Mouse (Mus musculus): ENCODE measurements at regions not wholly inside any gene's neighbourhood (a gene's known extent, or its start where the extent isn't known, plus 50 kb on each side); places are given as distances from the start of the nearest gene placed in this dataset.

DNA sequence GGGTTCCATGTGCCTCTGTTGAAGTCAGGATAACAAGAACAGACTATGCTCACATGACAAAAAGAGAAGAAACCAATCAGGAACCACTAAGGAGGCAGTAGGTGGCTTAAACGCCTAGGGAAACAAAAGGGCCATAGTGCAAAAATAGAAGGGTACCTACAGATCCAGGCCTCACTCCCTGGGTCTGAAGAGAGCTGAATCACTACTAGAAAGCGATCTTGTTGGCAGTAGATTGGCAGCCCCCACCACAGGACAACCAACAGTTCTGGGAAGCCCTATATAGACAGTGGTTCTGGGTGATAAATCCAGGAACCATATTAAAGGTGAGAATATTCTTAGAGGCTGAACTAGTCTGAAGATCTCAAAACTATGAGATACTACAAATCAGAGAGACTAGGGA is 498.7 kb downstream of the Fam19a5 start:
- H3K9me3 ChIP-seq (replicated peaks; ENCODE audit: insufficient read depth, low read length) = no peaks in the 10 kb centered on the region
- H3K27me3 ChIP-seq (ENCODE audit: control insufficient read depth in 1 of 2, insufficient read depth in 2 of 2, low read length in 2 of 2) = no peaks in the 10 kb centered on the region
- H3K9ac ChIP-seq (ENCODE audit: control insufficient read depth, low read depth, low read length, poor library complexity, severe bottlenecking) = no peak overlapping the region
- no peaks in the 10 kb centered on the region for H3K79me2 ChIP-seq (ENCODE audit: control insufficient read depth, insufficient read depth, low read length, poor library complexity)
- no peak overlapping the region for H3K27ac ChIP-seq (ENCODE audit: control insufficient read depth, low read depth, low read length)
- no peaks in the 10 kb centered on the region for H3K4me1 ChIP-seq (ENCODE audit: control insufficient read depth in 1 of 2, insufficient read depth in 2 of 2, low read length in 2 of 2)
- TF ChIP-seq ZC3H11A (IDR thresholded peaks at IDR 0.05; ENCODE audit: low read depth, low read length) (no peak), RCOR1 (IDR thresholded peaks at IDR 0.05; ENCODE audit: low read depth, low read length) (no peak), RAD21 (IDR thresholded peaks at IDR 0.05; ENCODE audit: low read depth, low read length) (no peak), NRF1 (IDR thresholded peaks at IDR 0.05; ENCODE audit: insufficient read depth, low read depth, low read length, poor library complexity, severe bottlenecking) (no peak)
- no peaks in the 10 kb centered on the region for H3K36me3 ChIP-seq (ENCODE audit: control insufficient read depth in 1 of 2, insufficient read depth in 2 of 2, low read length in 2 of 2)
- no peak overlapping the region for H3K4me3 ChIP-seq (ENCODE audit: control insufficient read depth in 1 of 2, insufficient read depth in 1 of 2, low read depth in 2 of 2, low read length in 2 of 2)
- DNase-seq (ENCODE audit: low read depth, low spot score) = no peak

DNA sequence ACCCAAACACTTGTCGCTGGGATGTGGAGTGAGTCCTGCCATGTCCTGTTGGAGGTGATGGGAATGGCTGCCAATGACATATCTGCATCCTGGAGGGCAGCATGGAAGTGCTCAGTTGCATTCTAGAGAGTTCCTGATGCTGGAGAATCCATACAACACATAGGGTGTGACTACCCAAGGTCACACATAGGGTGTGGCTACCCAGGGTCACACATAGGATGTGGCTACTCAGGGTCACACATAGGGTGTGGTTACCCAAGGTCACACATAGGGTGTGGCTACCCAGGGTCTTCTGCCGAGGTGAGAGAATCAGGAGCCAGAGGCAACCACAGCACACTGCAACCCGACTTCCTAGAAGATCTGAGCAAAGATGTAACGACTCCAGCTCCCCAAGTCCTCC is 514.0 kb downstream of the Fam19a5 start:
- H3K27me3 ChIP-seq (ENCODE audit: control insufficient read depth in 1 of 2, insufficient read depth in 2 of 2, low read length in 2 of 2) = no peaks in the 10 kb centered on the region
- H3K9ac ChIP-seq (ENCODE audit: control insufficient read depth, low read depth, low read length, poor library complexity, severe bottlenecking) = no peak overlapping the region
- no peak overlapping the region for H3K4me3 ChIP-seq (ENCODE audit: control insufficient read depth in 1 of 2, insufficient read depth in 1 of 2, low read depth in 2 of 2, low read length in 2 of 2)
- DNase-seq (ENCODE audit: low read depth, low spot score) = no peak
- H3K9me3 ChIP-seq (replicated peaks; ENCODE audit: insufficient read depth, low read length) = no peaks in the 10 kb centered on the region
- H3K79me2 ChIP-seq (ENCODE audit: control insufficient read depth, insufficient read depth, low read length, poor library complexity) = no peaks in the 10 kb centered on the region
- H3K27ac ChIP-seq (ENCODE audit: control insufficient read depth, low read depth, low read length) = no peak overlapping the region
- H3K36me3 ChIP-seq (ENCODE audit: control insufficient read depth in 1 of 2, insufficient read depth in 2 of 2, low read length in 2 of 2) = no peaks in the 10 kb centered on the region
- no peaks in the 10 kb centered on the region for H3K4me1 ChIP-seq (ENCODE audit: control insufficient read depth in 1 of 2, insufficient read depth in 2 of 2, low read length in 2 of 2)
- no peak for TF ChIP-seq GABPA (IDR thresholded peaks at IDR 0.05; ENCODE audit: low read depth, low read length)

GRCm38 (mm10) chr15:88060935-88061334 is 516.8 kb downstream of the Fam19a5 start:
- no peak overlapping the region for H3K4me3 ChIP-seq (ENCODE audit: control insufficient read depth in 1 of 2, insufficient read depth in 1 of 2, low read depth in 2 of 2, low read length in 2 of 2)
- H3K27ac ChIP-seq (ENCODE audit: control insufficient read depth, low read depth, low read length) = no peak overlapping the region
- TF ChIP-seq MYB (IDR thresholded peaks at IDR 0.05; ENCODE audit: low read depth, low read length) (no peak), RCOR1 (IDR thresholded peaks at IDR 0.05; ENCODE audit: low read depth, low read length) (no peak), MEF2A (IDR thresholded peaks at IDR 0.05; ENCODE audit: extremely low read depth, insufficient replicate concordance, low read depth, low read length, poor library complexity, severe bottlenecking) (no peak), CHD2 (IDR thresholded peaks at IDR 0.05; ENCODE audit: low read length) (no peak), TCF12 (IDR thresholded peaks at IDR 0.05; ENCODE audit: low read depth, low read length) (no peak), CTCF (IDR thresholded peaks at IDR 0.05 in 2 of 3, conservative IDR thresholded peaks at IDR 0.05 in 1 of 3; ENCODE audit: control insufficient read depth in 1 of 3, insufficient read depth in 1 of 3, low read depth in 2 of 3, low read length in 3 of 3, poor library complexity in 1 of 3, severe bottlenecking in 1 of 3) (no peak), UBTF (IDR thresholded peaks at IDR 0.05; ENCODE audit: borderline replicate concordance, insufficient read depth, low read depth, low read length) (no peak)
- H3K9me3 ChIP-seq (replicated peaks; ENCODE audit: insufficient read depth, low read length) = no peaks in the 10 kb centered on the region
- no peaks in the 10 kb centered on the region for H3K4me1 ChIP-seq (ENCODE audit: control insufficient read depth in 1 of 2, insufficient read depth in 2 of 2, low read length in 2 of 2)
- DNase-seq (ENCODE audit: low read depth, low spot score) = no peak
- H3K36me3 ChIP-seq (ENCODE audit: control insufficient read depth in 1 of 2, insufficient read depth in 2 of 2, low read length in 2 of 2) = no peaks in the 10 kb centered on the region
- no peaks in the 10 kb centered on the region for H3K79me2 ChIP-seq (ENCODE audit: control insufficient read depth, insufficient read depth, low read length, poor library complexity)
- no peaks in the 10 kb centered on the region for H3K27me3 ChIP-seq (ENCODE audit: control insufficient read depth in 1 of 2, insufficient read depth in 2 of 2, low read length in 2 of 2)
- H3K9ac ChIP-seq (ENCODE audit: control insufficient read depth, low read depth, low read length, poor library complexity, severe bottlenecking) = no peak overlapping the region
